Mouse (Mus musculus) CH12.LX (cell line): ENCODE data around the gene Tbp. TPM values are rescaled to one million over a fixed set of nuclear protein-coding genes. Genes with fewer than 3 reads are reported as not detected.

Experiments used
- DNase-seq: peaks from one replicate; pipeline ENCODE4 v3.0.0-alpha.2; 2013; ENCODE audit errors: extremely low read depth
- H3K27ac ChIP-seq: 2 replicates; pipeline ENCODE4 v1.5.1; 2012; ENCODE audit warnings: low read depth, mild to moderate bottlenecking, control low read depth, moderate library complexity; ENCODE audit not compliant: insufficient read depth
- H3K27me3 ChIP-seq: replicated peaks from 2 replicates; pipeline ENCODE3; 2012; ENCODE audit warnings: inconsistent platforms
- H3K36me3 ChIP-seq, 2 experiments: replicated peaks in 1 of 2; 2 replicates each; pipeline versions ENCODE3 to v1.6.1; 2012; ENCODE audit warnings: inconsistent platforms in 1 of 2, low read length in 1 of 2, mild to moderate bottlenecking in 1 of 2, mixed read lengths in 1 of 2, moderate library complexity in 1 of 2; ENCODE audit not compliant: control insufficient read depth in 1 of 2, insufficient read depth in 1 of 2
- H3K4me1 ChIP-seq, 2 experiments: 2 replicates each; pipeline ENCODE4 v1.6.1; 2012; ENCODE audit warnings: inconsistent platforms in 1 of 2, moderate library complexity in 1 of 2; ENCODE audit not compliant: insufficient read depth in 2 of 2, control insufficient read depth in 1 of 2
- H3K4me2 ChIP-seq: 2 replicates; pipeline ENCODE4 v1.6.1; 2012; ENCODE audit warnings: low read depth, mild to moderate bottlenecking, control low read depth; ENCODE audit not compliant: poor library complexity, insufficient read depth, severe bottlenecking
- H3K4me3 ChIP-seq, 3 experiments: fragments of 150-350 bp in 1 of 3; sonication (generic) in 1 of 3; replicated peaks in 1 of 3; 2 replicates each; pipeline versions ENCODE3 to v1.5.1; 2011 to 2012; ENCODE audit warnings: low read depth in 2 of 3, low read length in 2 of 3, mild to moderate bottlenecking in 2 of 3, moderate library complexity in 2 of 3, control low read depth in 1 of 3, improper control_type of control experiment in 1 of 3, inconsistent platforms in 1 of 3, mixed read lengths in 1 of 3; ENCODE audit not compliant: poor library complexity in 1 of 3
- H3K79me2 ChIP-seq: replicated peaks from 2 replicates; pipeline ENCODE4 v1.6.1; 2012; ENCODE audit warnings: mild to moderate bottlenecking, moderate library complexity; ENCODE audit not compliant: control insufficient read depth, poor library complexity, insufficient read depth, severe bottlenecking; ENCODE audit errors: extremely low read depth
- H3K9ac ChIP-seq: 2 replicates; pipeline ENCODE4 v1.6.1; 2012; ENCODE audit warnings: low read depth, mild to moderate bottlenecking, control low read depth, moderate library complexity; ENCODE audit not compliant: insufficient read depth
- H3K9me3 ChIP-seq: replicated peaks from 2 replicates; pipeline ENCODE3; 2012; ENCODE audit warnings: low read length, inconsistent platforms, mixed read lengths
- E2F4 ChIP-seq: IDR thresholded peaks from 2 replicates; pipeline ENCODE4 v1.6.1; 2011; ENCODE audit warnings: low read depth, low read length, improper control_type of control experiment; ENCODE audit not compliant: insufficient replicate concordance
- ELF1 ChIP-seq: IDR thresholded peaks from 2 replicates; pipeline ENCODE4 v1.6.1; 2014; ENCODE audit warnings: low read depth, mild to moderate bottlenecking, inconsistent platforms, low read length, improper control_type of control experiment
- EP300 ChIP-seq: IDR thresholded peaks from 2 replicates; pipeline ENCODE4 v1.6.1; 2011; ENCODE audit warnings: low read length, improper control_type of control experiment
- GABPA ChIP-seq: IDR thresholded peaks from 2 replicates; pipeline ENCODE4 v1.6.1; 2012; ENCODE audit warnings: low read depth, low read length, improper control_type of control experiment, inconsistent platforms; ENCODE audit not compliant: insufficient replicate concordance
- HCFC1 ChIP-seq: IDR thresholded peaks from 2 replicates; pipeline ENCODE4 v1.6.1; 2012; ENCODE audit warnings: low read depth, mild to moderate bottlenecking, inconsistent platforms, low read length, improper control_type of control experiment
- JUND ChIP-seq: conservative IDR thresholded peaks from 2 replicates; pipeline ENCODE4 v1.6.1; 2011; ENCODE audit warnings: low read depth, low read length, improper control_type of control experiment
- KAT2A ChIP-seq: IDR thresholded peaks from 2 replicates; pipeline ENCODE4 v1.6.1; 2012; ENCODE audit warnings: low read length, improper control_type of control experiment, inconsistent platforms; ENCODE audit not compliant: insufficient replicate concordance
- MAFK ChIP-seq: IDR thresholded peaks from 2 replicates; pipeline ENCODE4 v1.6.1; 2011; ENCODE audit warnings: low read length, improper control_type of control experiment; ENCODE audit not compliant: insufficient replicate concordance
- MAX ChIP-seq: IDR thresholded peaks from 2 replicates; pipeline ENCODE4 v1.6.1; 2011; ENCODE audit warnings: low read length, improper control_type of control experiment
- MAZ ChIP-seq: IDR thresholded peaks from 2 replicates; pipeline ENCODE4 v1.6.1; 2012; ENCODE audit warnings: low read depth, mild to moderate bottlenecking, inconsistent platforms, low read length, improper control_type of control experiment, moderate library complexity
- MEF2A ChIP-seq: IDR thresholded peaks from 2 replicates; pipeline ENCODE4 v1.6.1; 2014; ENCODE audit warnings: low read depth, mild to moderate bottlenecking, inconsistent platforms, low read length, improper control_type of control experiment, borderline replicate concordance
- MYC ChIP-seq: IDR thresholded peaks from 2 replicates; pipeline ENCODE4 v1.6.1; 2011; ENCODE audit warnings: low read depth, mild to moderate bottlenecking, improper control_type of control experiment, low read length
- NELFE ChIP-seq: IDR thresholded peaks from 2 replicates; pipeline ENCODE4 v1.6.1; 2011; ENCODE audit warnings: low read depth, low read length, improper control_type of control experiment
- POLR2A ChIP-seq: IDR thresholded peaks from 2 replicates; pipeline ENCODE4 v1.6.1; 2011; ENCODE audit warnings: low read depth, mild to moderate bottlenecking, improper control_type of control experiment, low read length
- POLR2AphosphoS2 ChIP-seq: IDR thresholded peaks from 2 replicates; pipeline ENCODE4 v1.6.1; 2011; ENCODE audit warnings: low read depth, low read length, improper control_type of control experiment
- RCOR1 ChIP-seq: conservative IDR thresholded peaks from 2 replicates; pipeline ENCODE4 v1.6.1; 2012; ENCODE audit warnings: low read depth, mild to moderate bottlenecking, inconsistent platforms, low read length, improper control_type of control experiment
- TBP ChIP-seq: conservative IDR thresholded peaks from 2 replicates; pipeline ENCODE4 v1.6.1; 2011; ENCODE audit warnings: low read depth, low read length, improper control_type of control experiment
- USF1 ChIP-seq: IDR thresholded peaks from 2 replicates; pipeline ENCODE4 v1.6.1; 2014; ENCODE audit warnings: low read depth, mild to moderate bottlenecking, inconsistent platforms, low read length, improper control_type of control experiment
- USF2 ChIP-seq: conservative IDR thresholded peaks from 2 replicates; pipeline ENCODE4 v1.6.1; 2011; ENCODE audit warnings: low read depth, low read length, improper control_type of control experiment
- ZKSCAN1 ChIP-seq: IDR thresholded peaks from 2 replicates; pipeline ENCODE4 v1.6.1; 2012; ENCODE audit warnings: low read depth, inconsistent platforms, low read length, improper control_type of control experiment, borderline replicate concordance
- ZMIZ1 ChIP-seq: IDR thresholded peaks from 2 replicates; pipeline ENCODE4 v1.6.1; 2012; ENCODE audit warnings: low read depth, mild to moderate bottlenecking, inconsistent platforms, low read length, improper control_type of control experiment
- ZNF384 ChIP-seq: IDR thresholded peaks from 2 replicates; pipeline ENCODE4 v1.6.1; 2012; ENCODE audit warnings: low read depth, low read length, improper control_type of control experiment, inconsistent platforms
- dilution Hi-C: fragments of 300-500 bp; cut with MboI; formaldehyde crosslinking; loops from 2 replicates; pipeline ENCODE4 v1.14.3; 2020; ENCODE audit warnings: low sequenced_read_pairs; ENCODE audit not compliant: extremely low pct_unique_long_range_greater_than_20kb, extremely low pct_ligation_motif_present
- in situ Hi-C: fragments of 300-500 bp; cut with MboI; formaldehyde crosslinking; loops from 3 replicates; pipeline ENCODE4 v1.14.3; 2019; ENCODE audit warnings: low sequenced_read_pairs, low pct_ligation_motif_present, low pct_unique_long_range_greater_than_20kb, mixed read lengths
- polyA plus RNA-seq: library from polyadenylated mRNA; unstranded; fragments of >175 nt; gene quantifications from 2 replicates; pipeline ENCODE4 v1.2.1, GENCODE M21; 2012; ENCODE audit warnings: low read depth; ENCODE audit not compliant: insufficient read length
- total RNA-seq, 2 experiments: library from RNA; depleted of rRNA; stranded (reverse); fragments of 300-350 nt in 1 of 2; fragments of >200 nt in 1 of 2; gene quantifications; 2 replicates each; pipeline ENCODE4 v1.2.3; 2012 to 2014

Gene Tbp
- total and polyA plus RNA-seq, 3 experiments: 26.5 to 71.4 (median 52.8) TPM

- TF ChIP-seq KAT2A (no peak), MEF2A (0 out of 2 replicates have a peak, but pooled peaks have one; percentile 42), JUND (no peak), ELF1 (peak; percentile 89), USF1 (peak; percentile 91), ZKSCAN1 (no peak), MAZ (no peak), ZMIZ1 (peak; percentile 83; the same call in 1 of the 2 replicates), MYC (peak; percentile 68)
- TF ChIP-seq, all 38 proteins: peak for 20
Observed at GRCm38 (mm10) chr17:15526986-15527810, 27.5 kb downstream of the Tbp start, which contains the start of gene Pdcd2 (continued).

- dilution Hi-C loops (no loop called here), in situ Hi-C loops (loop anchor here (25.0 kb wide), 1 partner anchor 185 kb away; the partner anchor contains the start of gene Chd1)
- Histone ChIP-seq H3K4me2 (peak overlapping the region; percentile 90), H3K9ac (peak overlapping the region; percentile 70), H3K27me3 (no peaks in the 10 kb centered on the region), H3K27ac (no peak overlapping the region), H3K9me3 (no peaks in the 10 kb centered on the region), H3K4me1 (peaks cover 4 to 39% of the 10 kb centered on the region in 2 experiments; a peak in 3 of 4 replicates), H3K36me3 (peaks cover 16 to 33% of the 10 kb centered on the region in 2 experiments), H3K4me3 (peak overlapping the region; percentile 82 to 89 (median 88)), H3K79me2 (peaks cover 24% of the 10 kb centered on the region)
- no peak for DNase-seq
- TF ChIP-seq EP300 (no peak), ZNF384 (no peak), MAX (no peak), HCFC1 (no peak), GABPA (no peak), POLR2A (no peak)
Observed at GRCm38 (mm10) chr17:15527811-15528136, 28.1 kb downstream of the Tbp start.

DNA sequence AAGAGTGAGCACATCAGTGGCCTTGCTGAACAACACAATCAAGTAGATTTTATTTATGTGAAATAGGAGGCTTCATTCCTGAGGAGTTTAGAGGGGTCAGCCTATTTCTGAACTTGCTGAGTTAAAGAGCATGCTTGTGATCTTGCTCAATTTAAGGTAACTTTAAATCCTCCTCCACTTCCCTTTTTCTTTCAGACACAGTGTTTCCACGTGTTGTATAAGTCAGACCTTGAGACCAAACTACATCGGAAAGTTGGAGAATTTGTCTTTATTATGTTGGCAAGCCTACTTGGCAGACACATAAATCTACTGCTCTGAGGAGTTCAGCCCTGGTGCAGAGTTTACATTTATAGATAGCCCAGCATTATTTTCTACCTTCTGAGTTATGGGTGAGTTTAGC, 29.2 kb downstream of the Tbp start:
- Histone ChIP-seq H3K79me2 (peaks cover 22% of the 10 kb centered on the region), H3K4me1 (peaks cover 4 to 39% of the 10 kb centered on the region in 2 experiments; a peak in 3 of 4 replicates), H3K4me2 (no peak overlapping the region), H3K36me3 (peaks cover 12 to 22% of the 10 kb centered on the region in 2 experiments), H3K27ac (no peak overlapping the region)
- TF ChIP-seq POLR2AphosphoS2: no peak
- TF ChIP-seq USF2: no peak
- no peak for TF ChIP-seq POLR2A
- no peak for TF ChIP-seq MAFK
- no peak for TF ChIP-seq NELFE
- TF ChIP-seq MAZ: no peak
- TF ChIP-seq ZKSCAN1: no peak
- no peak for TF ChIP-seq USF1
- TF ChIP-seq RCOR1: no peak
- TF ChIP-seq TBP: no peak
- no peak for TF ChIP-seq E2F4
- no peak for TF ChIP-seq ZNF384
- no peak for TF ChIP-seq MYC
- no peak for TF ChIP-seq MEF2A
- TF ChIP-seq ZMIZ1: no peak
- TF ChIP-seq HCFC1: no peak
- no peak for TF ChIP-seq MAX
- TF ChIP-seq EP300: no peak
- no peak for TF ChIP-seq JUND
- TF ChIP-seq, all 38 proteins: peak for 0
- no peak overlapping the region for H3K4me3 ChIP-seq
- in situ Hi-C loops (loop anchor here (25.0 kb wide), 1 partner anchor 183 kb away; the partner anchor contains the start of gene Chd1), dilution Hi-C loops (no loop called here)
- peaks cover 3% of the 10 kb centered on the region for H3K9me3 ChIP-seq
- no peaks in the 10 kb centered on the region for H3K27me3 ChIP-seq
- no peak overlapping the region for H3K9ac ChIP-seq
- DNase-seq: no peak
